Mouse (Mus musculus) liver, embryonic 12.5 days (tissue): ENCODE results near the gene Myrip. TPM values are rescaled to one million over a fixed set of nuclear protein-coding genes. Genes with fewer than 3 reads are reported as not detected.
A peak's percentile ranks its signal among the peaks of the same experiment; 100 is the strongest.
"Not testable (repeated sequence)": the region's sequence is repeated elsewhere in the genome, so short reads cannot be mapped to it uniquely, and the experiment has no call there.

ENCODE experiments used
- ATAC-seq: fragments of 200-750 bp; cut with Nextera tagmentation; 2 replicates; pipeline ENCODE4 v1.8.0; 2017; ENCODE audit warnings: moderate number of reproducible peaks, mild to moderate bottlenecking, moderate library complexity
- H3K27ac ChIP-seq: fragments of 300-500 bp; sonication (generic); 2 replicates; pipeline ENCODE4 v1.5.1; 2016; ENCODE audit warnings: mild to moderate bottlenecking
- H3K27me3 ChIP-seq: fragments of 300-500 bp; sonication (generic); replicated peaks from 2 replicates; pipeline ENCODE4 v1.6.1; 2016; ENCODE audit warnings: mild to moderate bottlenecking, moderate library complexity
- H3K36me3 ChIP-seq: fragments of 300-500 bp; sonication (generic); 2 replicates; pipeline ENCODE4 v1.6.1; 2016; ENCODE audit warnings: mild to moderate bottlenecking, moderate library complexity
- H3K4me1 ChIP-seq: fragments of 300-500 bp; sonication (generic); 2 replicates; pipeline ENCODE4 v1.6.1; 2016
- H3K4me2 ChIP-seq: fragments of 300-500 bp; sonication (generic); 2 replicates; pipeline ENCODE4 v1.6.1; 2016; ENCODE audit warnings: mild to moderate bottlenecking, moderate library complexity
- H3K4me3 ChIP-seq: fragments of 300-500 bp; sonication (generic); 2 replicates; pipeline ENCODE4 v1.5.1; 2016; ENCODE audit warnings: mild to moderate bottlenecking, moderate library complexity
- H3K9ac ChIP-seq: fragments of 300-500 bp; sonication (generic); 2 replicates; pipeline ENCODE4 v1.6.1; 2016; ENCODE audit warnings: mild to moderate bottlenecking, moderate library complexity
- H3K9me3 ChIP-seq: fragments of 300-500 bp; sonication (generic); replicated peaks from 2 replicates; pipeline ENCODE4 v1.6.1; 2016; ENCODE audit warnings: mild to moderate bottlenecking, moderate library complexity
- WGBS: fragments of 180-500 bp; shearing (Covaris S2); methylation state at CpG from one replicate; pipeline ENCODE4 v1.1.7; 2016; ENCODE audit not compliant: insufficient replicate concordance; 5-methylcytosine and 5-hydroxymethylcytosine counted together
- polyA plus RNA-seq: library from polyadenylated mRNA; unstranded; fragments of >200 nt; fragmentation: Nextera tagmentation; extraction: Ambion mirVana; gene quantifications from 2 replicates; pipeline ENCODE4 v1.2.1, GENCODE M21; 2016

The Myrip gene
- polyA plus RNA-seq, 1 experiment from 2014 or later = 0.04 TPM

GRCm38 (mm10) chr9:120299429-120299828, 1.9 kb upstream of the Myrip start:
- Histone ChIP-seq H3K36me3 (no peaks in the 10 kb centered on the region), H3K4me2 (no peak overlapping the region), H3K27me3 (peaks cover 29% of the 10 kb centered on the region), H3K9me3 (0 out of 2 replicates have a peak, but pooled peaks cover 5% of the 10 kb centered on the region), H3K9ac (no peak overlapping the region), H3K27ac (no peak overlapping the region), H3K4me3 (no peak overlapping the region), H3K4me1 (0 out of 2 replicates have a peak, but pooled peaks cover 4% of the 10 kb centered on the region)
- 44% methylated on average over 2 of the region's 2 CpGs for WGBS
- ATAC-seq = no peak

GRCm38 (mm10) chr9:120302980-120303452, 1.7 kb downstream of the Myrip start:
- no peak for ATAC-seq
- Histone ChIP-seq H3K9ac (no peak overlapping the region), H3K4me3 (peak overlapping the region; percentile 48), H3K36me3 (no peaks in the 10 kb centered on the region), H3K4me1 (0 out of 2 replicates have a peak, but pooled peaks cover 4% of the 10 kb centered on the region), H3K27ac (no peak overlapping the region), H3K9me3 (0 out of 2 replicates have a peak, but pooled peaks cover 5% of the 10 kb centered on the region), H3K27me3 (peaks cover 62% of the 10 kb centered on the region), H3K4me2 (peak overlapping the region; percentile 69)
- WGBS = 19% methylated on average over 19 of the region's 19 CpGs

GRCm38 (mm10) chr9:120303453-120304299, 2.4 kb downstream of the Myrip start:
- 2% methylated on average over 75 of the region's 103 CpGs for WGBS
- Histone ChIP-seq H3K27me3 (peaks cover 62% of the 10 kb centered on the region), H3K27ac (no peak overlapping the region), H3K9ac (no peak overlapping the region), H3K4me1 (0 out of 2 replicates have a peak, but pooled peaks cover 4% of the 10 kb centered on the region), H3K36me3 (no peaks in the 10 kb centered on the region), H3K4me3 (peak overlapping the region; percentile 48), H3K9me3 (0 out of 2 replicates have a peak, but pooled peaks cover 5% of the 10 kb centered on the region), H3K4me2 (peak overlapping the region; percentile 69)
- no peak for ATAC-seq

GRCm38 (mm10) chr9:120304300-120305137, 3.2 kb downstream of the Myrip start:
- Histone ChIP-seq H3K9ac (no peak overlapping the region), H3K27me3 (peaks cover 62% of the 10 kb centered on the region), H3K27ac (no peak overlapping the region), H3K4me2 (peak overlapping the region; percentile 69), H3K4me1 (0 out of 2 replicates have a peak, but pooled peaks cover 4% of the 10 kb centered on the region), H3K4me3 (peak overlapping the region; percentile 48), H3K36me3 (no peaks in the 10 kb centered on the region), H3K9me3 (0 out of 2 replicates have a peak, but pooled peaks cover 5% of the 10 kb centered on the region)
- ATAC-seq = no peak
- 7% methylated on average over 54 of the region's 54 CpGs for WGBS

- no peak overlapping the region for H3K27ac ChIP-seq
- H3K9me3 ChIP-seq = no peaks in the 10 kb centered on the region
- no peak for ATAC-seq
- no peaks in the 10 kb centered on the region for H3K36me3 ChIP-seq
- 63% methylated on average over 3 of the region's 3 CpGs for WGBS
- no peak overlapping the region for H3K9ac ChIP-seq
- H3K27me3 ChIP-seq = no peaks in the 10 kb centered on the region; the same call in 1 of the 2 replicates
- no peak overlapping the region for H3K4me2 ChIP-seq
- no peaks in the 10 kb centered on the region for H3K4me1 ChIP-seq
- H3K4me3 ChIP-seq = no peak overlapping the region
Observed at GRCm38 (mm10) chr9:120315171-120315570, 13.9 kb downstream of the Myrip start.

- no peak overlapping the region for H3K4me2 ChIP-seq
- 61% methylated on average over 9 of the region's 9 CpGs for WGBS
- H3K4me3 ChIP-seq = no peak overlapping the region
- no peaks in the 10 kb centered on the region for H3K9me3 ChIP-seq
- no peaks in the 10 kb centered on the region for H3K36me3 ChIP-seq
- no peak for ATAC-seq
- H3K27me3 ChIP-seq = no peaks in the 10 kb centered on the region; the same call in 1 of the 2 replicates
- no peak overlapping the region for H3K27ac ChIP-seq
- no peaks in the 10 kb centered on the region for H3K4me1 ChIP-seq
- H3K9ac ChIP-seq = no peak overlapping the region
Observed at GRCm38 (mm10) chr9:120319099-120319498, 17.8 kb downstream of the Myrip start.

- ATAC-seq = no peak
- Histone ChIP-seq H3K9ac (no peak overlapping the region), H3K27me3 (no peaks in the 10 kb centered on the region; the same call in 1 of the 2 replicates), H3K4me2 (no peak overlapping the region), H3K27ac (no peak overlapping the region), H3K9me3 (no peaks in the 10 kb centered on the region), H3K4me3 (no peak overlapping the region), H3K36me3 (no peaks in the 10 kb centered on the region), H3K4me1 (no peaks in the 10 kb centered on the region)
- 60% methylated on average over 2 of the region's 2 CpGs for WGBS
Observed at GRCm38 (mm10) chr9:120320573-120320972, 19.3 kb downstream of the Myrip start.

- H3K9ac ChIP-seq = no peak overlapping the region
- no peak overlapping the region for H3K4me3 ChIP-seq
- WGBS = 69% methylated on average over 15 of the region's 15 CpGs
- no peaks in the 10 kb centered on the region for H3K4me1 ChIP-seq
- H3K9me3 ChIP-seq = no peaks in the 10 kb centered on the region
- no peaks in the 10 kb centered on the region for H3K27me3 ChIP-seq
- H3K36me3 ChIP-seq = no peaks in the 10 kb centered on the region
- no peak for ATAC-seq
- H3K27ac ChIP-seq = no peak overlapping the region
- no peak overlapping the region for H3K4me2 ChIP-seq
Observed at GRCm38 (mm10) chr9:120322702-120323426, 21.6 kb downstream of the Myrip start.

GRCm38 (mm10) chr9:120331048-120331447, 29.7 kb downstream of the Myrip start:
- H3K27ac ChIP-seq, H3K27me3 ChIP-seq, H3K4me3 ChIP-seq, H3K9me3 ChIP-seq, ATAC-seq, H3K4me1 ChIP-seq, H3K9ac ChIP-seq, H3K36me3 ChIP-seq, H3K4me2 ChIP-seq: not testable (repeated sequence)
- WGBS = 85% methylated on average over 2 of the region's 3 CpGs

- no peak overlapping the region for H3K4me3 ChIP-seq
- no peak overlapping the region for H3K4me2 ChIP-seq
- WGBS = 43% methylated on average over 4 of the region's 4 CpGs
- H3K27me3 ChIP-seq = no peaks in the 10 kb centered on the region; the same call in 1 of the 2 replicates
- H3K36me3 ChIP-seq = no peaks in the 10 kb centered on the region
- no peak for ATAC-seq
- no peak overlapping the region for H3K9ac ChIP-seq
- H3K9me3 ChIP-seq = no peaks in the 10 kb centered on the region
- no peak overlapping the region for H3K27ac ChIP-seq
- H3K4me1 ChIP-seq = no peaks in the 10 kb centered on the region
Observed at GRCm38 (mm10) chr9:120338172-120338571, 36.9 kb downstream of the Myrip start.

GRCm38 (mm10) chr9:120339975-120340695, 38.8 kb downstream of the Myrip start:
- no peak overlapping the region for H3K27ac ChIP-seq
- H3K9me3 ChIP-seq = no peaks in the 10 kb centered on the region
- H3K27me3 ChIP-seq = no peaks in the 10 kb centered on the region; the same call in 1 of the 2 replicates
- no peak for ATAC-seq
- H3K4me1 ChIP-seq = no peaks in the 10 kb centered on the region
- H3K9ac ChIP-seq = no peak overlapping the region
- WGBS = 30% methylated on average over 10 of the region's 10 CpGs
- no peak overlapping the region for H3K4me2 ChIP-seq
- H3K4me3 ChIP-seq = no peak overlapping the region
- no peaks in the 10 kb centered on the region for H3K36me3 ChIP-seq
